Mouse (Mus musculus): Measurements from ENCODE around the gene Apba1. TPM values are rescaled to one million over a fixed set of nuclear protein-coding genes. Genes with fewer than 3 reads are reported as not detected.

Apba1 gene
- total and polyA plus RNA-seq, 2 experiments from 2014 or later = 0.36 to 2.4 TPM

GRCm38 (mm10) chr19:23794491-23794890, 35.8 kb downstream of the Apba1 start:
- H3K27me3 ChIP-seq (ENCODE audit: control insufficient read depth, insufficient read depth, low read length) = no peaks in the 10 kb centered on the region
- no peak overlapping the region for H3K4me2 ChIP-seq (ENCODE audit: low read depth, low read length)
- no peaks in the 10 kb centered on the region for H3K9me3 ChIP-seq (replicated peaks; ENCODE audit: control insufficient read depth, low read length)
- H3K9ac ChIP-seq (replicated peaks; ENCODE audit: low read depth, low read length) = no peak overlapping the region
- ATAC-seq (ENCODE audit: insufficient read depth, low read depth) = no peak
- no peak for DNase-seq (ENCODE audit: low spot score)
- no peak for TF ChIP-seq EP300 (IDR thresholded peaks at IDR 0.05; ENCODE audit: low read depth)
- no peak for TF ChIP-seq CTCF (IDR thresholded peaks at IDR 0.05; ENCODE audit: low read depth)
- H3K27ac ChIP-seq (ENCODE audit: low read depth) = no peak overlapping the region
- H3K36me3 ChIP-seq (replicated peaks; ENCODE audit: control insufficient read depth, insufficient read depth, low read length) = no peaks in the 10 kb centered on the region
- 0 out of 2 replicates have a peak, but pooled peaks cover 6% of the 10 kb centered on the region for H3K4me1 ChIP-seq (ENCODE audit: control insufficient read depth, insufficient read depth)
- no peak overlapping the region for H3K4me3 ChIP-seq (ENCODE audit: low read depth, low read length)
- 53% methylated on average over 3 of the region's 3 CpGs for WGBS

- no peak for TF ChIP-seq CTCF (IDR thresholded peaks at IDR 0.05; ENCODE audit: low read depth)
- no peak for TF ChIP-seq EP300 (IDR thresholded peaks at IDR 0.05; ENCODE audit: low read depth)
- Histone ChIP-seq H3K27me3 (ENCODE audit: control insufficient read depth, insufficient read depth, low read length) (no peaks in the 10 kb centered on the region), H3K9ac (replicated peaks; ENCODE audit: low read depth, low read length) (no peak overlapping the region), H3K4me2 (ENCODE audit: low read depth, low read length) (no peak overlapping the region), H3K27ac (ENCODE audit: low read depth) (no peak overlapping the region), H3K4me1 (ENCODE audit: control insufficient read depth, insufficient read depth) (peaks cover 6% of the 10 kb centered on the region; the same call in 1 of the 2 replicates), H3K4me3 (ENCODE audit: low read depth, low read length) (no peak overlapping the region), H3K36me3 (replicated peaks; ENCODE audit: control insufficient read depth, insufficient read depth, low read length) (no peaks in the 10 kb centered on the region), H3K9me3 (replicated peaks; ENCODE audit: control insufficient read depth, low read length) (no peaks in the 10 kb centered on the region)
- DNase-seq (ENCODE audit: low spot score) (no peak), ATAC-seq (ENCODE audit: insufficient read depth, low read depth) (no peak)
- 69% methylated on average over 4 of the region's 4 CpGs for WGBS
These were observed 36.5 kb downstream of the Apba1 start for GRCm38 (mm10) chr19:23795156-23795555.

GRCm38 (mm10) chr19:23801174-23801573, 42.5 kb downstream of the Apba1 start:
- WGBS = 9% methylated on average over 1 of the region's 1 CpGs

GRCm38 (mm10) chr19:23803221-23803870, 44.7 kb downstream of the Apba1 start:
- DNase-seq (ENCODE audit: low spot score) = no peak
- no peak for TF ChIP-seq CTCF (IDR thresholded peaks at IDR 0.05; ENCODE audit: low read depth)
- no peak for TF ChIP-seq EP300 (IDR thresholded peaks at IDR 0.05; ENCODE audit: low read depth)

More at GRCm38 (mm10) chr19:23801174-23801573, 42.5 kb downstream of the Apba1 start:
- H3K36me3 ChIP-seq (replicated peaks; ENCODE audit: control insufficient read depth, insufficient read depth, low read length) = no peaks in the 10 kb centered on the region
- no peak overlapping the region for H3K4me2 ChIP-seq (ENCODE audit: low read depth, low read length)
- no peak overlapping the region for H3K9ac ChIP-seq (replicated peaks; ENCODE audit: low read depth, low read length)
- H3K4me3 ChIP-seq (ENCODE audit: low read depth, low read length) = no peak overlapping the region
- H3K27ac ChIP-seq (ENCODE audit: low read depth) = peak overlapping the region; percentile 75; the same call in 1 of the 2 replicates
- peaks cover 11% of the 10 kb centered on the region for H3K4me1 ChIP-seq (ENCODE audit: control insufficient read depth, insufficient read depth)
- 0 out of 2 replicates have a peak, but pooled peaks have one; percentile 27 for TF ChIP-seq EP300 (IDR thresholded peaks at IDR 0.05; ENCODE audit: low read depth)
- TF ChIP-seq CTCF (IDR thresholded peaks at IDR 0.05; ENCODE audit: low read depth) = no peak
- no peaks in the 10 kb centered on the region for H3K27me3 ChIP-seq (ENCODE audit: control insufficient read depth, insufficient read depth, low read length)
- ATAC-seq (ENCODE audit: insufficient read depth, low read depth) (peak; percentile 80), DNase-seq (ENCODE audit: low spot score) (peak; percentile 73)
- no peaks in the 10 kb centered on the region for H3K9me3 ChIP-seq (replicated peaks; ENCODE audit: control insufficient read depth, low read length)

GRCm38 (mm10) chr19:23806796-23807195, 48.1 kb downstream of the Apba1 start:
- 34% methylated on average over 6 of the region's 6 CpGs for WGBS
- Histone ChIP-seq H3K27me3 (ENCODE audit: control insufficient read depth, insufficient read depth, low read length) (no peaks in the 10 kb centered on the region), H3K4me2 (ENCODE audit: low read depth, low read length) (0 out of 2 replicates have a peak overlapping the region, but pooled peaks have one; percentile 1), H3K27ac (ENCODE audit: low read depth) (peak overlapping the region; percentile 41; the same call in 1 of the 2 replicates), H3K9ac (replicated peaks; ENCODE audit: low read depth, low read length) (no peak overlapping the region), H3K4me1 (ENCODE audit: control insufficient read depth, insufficient read depth) (peaks cover 11% of the 10 kb centered on the region), H3K36me3 (replicated peaks; ENCODE audit: control insufficient read depth, insufficient read depth, low read length) (no peaks in the 10 kb centered on the region), H3K9me3 (replicated peaks; ENCODE audit: control insufficient read depth, low read length) (no peaks in the 10 kb centered on the region), H3K4me3 (ENCODE audit: low read depth, low read length) (no peak overlapping the region)
- TF ChIP-seq CTCF (IDR thresholded peaks at IDR 0.05; ENCODE audit: low read depth) (no peak), EP300 (IDR thresholded peaks at IDR 0.05; ENCODE audit: low read depth) (no peak)
- ATAC-seq (ENCODE audit: insufficient read depth, low read depth) (no peak), DNase-seq (ENCODE audit: low spot score) (no peak)

More at GRCm38 (mm10) chr19:23803221-23803870, 44.7 kb downstream of the Apba1 start:
- WGBS = 54% methylated on average over 4 of the region's 4 CpGs
- Histone ChIP-seq H3K36me3 (replicated peaks; ENCODE audit: control insufficient read depth, insufficient read depth, low read length) (no peaks in the 10 kb centered on the region), H3K9me3 (replicated peaks; ENCODE audit: control insufficient read depth, low read length) (no peaks in the 10 kb centered on the region), H3K4me3 (ENCODE audit: low read depth, low read length) (no peak overlapping the region), H3K9ac (replicated peaks; ENCODE audit: low read depth, low read length) (no peak overlapping the region), H3K27ac (ENCODE audit: low read depth) (no peak overlapping the region), H3K27me3 (ENCODE audit: control insufficient read depth, insufficient read depth, low read length) (no peaks in the 10 kb centered on the region), H3K4me1 (ENCODE audit: control insufficient read depth, insufficient read depth) (peaks cover 22% of the 10 kb centered on the region), H3K4me2 (ENCODE audit: low read depth, low read length) (no peak overlapping the region)
- no peak for ATAC-seq (ENCODE audit: insufficient read depth, low read depth)
